Mouse (Mus musculus): Measurements from ENCODE around the gene Socs3. TPM values are rescaled to one million over a fixed set of nuclear protein-coding genes. Genes with fewer than 3 reads are reported as not detected.

Gene Socs3
- polyA plus RNA-seq, 1 experiment, result 45.7 TPM

GRCm38 (mm10) chr11:117974327-117975125 is 4.7 kb upstream of the Socs3 start:
- WGBS, result 21% methylated on average over 14 of the region's 14 CpGs
- Histone ChIP-seq H3K4me1 (replicated peaks; ENCODE audit: control insufficient read depth, insufficient read depth, low read length) (peaks cover 58% of the 10 kb centered on the region), H3K27ac (ENCODE audit: control insufficient read depth, insufficient read depth, low read length) (no peak overlapping the region), H3K4me3 (ENCODE audit: control insufficient read depth, insufficient read depth, low read length) (no peak overlapping the region), H3K27me3 (ENCODE audit: control insufficient read depth, insufficient read depth, low read length) (no peaks in the 10 kb centered on the region), H3K36me3 (ENCODE audit: control insufficient read depth, insufficient read depth, low read length) (no peaks in the 10 kb centered on the region)
- TF ChIP-seq CTCF (IDR thresholded peaks at IDR 0.05; ENCODE audit: borderline replicate concordance, control insufficient read depth, extremely low read depth, insufficient read depth, low read length, poor library complexity) (0 out of 2 replicates have a peak, but pooled peaks have one; percentile 9), POLR2A (IDR thresholded peaks at IDR 0.05; ENCODE audit: control insufficient read depth, extremely low read depth, insufficient read depth, low read length, poor library complexity) (no peak)
- no peak for DNase-seq

GRCm38 (mm10) chr11:117973569-117973968 is 3.7 kb upstream of the Socs3 start:
- H3K27me3 ChIP-seq (ENCODE audit: control insufficient read depth, insufficient read depth, low read length), result no peaks in the 10 kb centered on the region
- no peak for DNase-seq
- H3K27ac ChIP-seq (ENCODE audit: control insufficient read depth, insufficient read depth, low read length), result no peak overlapping the region
- H3K4me1 ChIP-seq (replicated peaks; ENCODE audit: control insufficient read depth, insufficient read depth, low read length), result peaks cover 61% of the 10 kb centered on the region
- H3K4me3 ChIP-seq (ENCODE audit: control insufficient read depth, insufficient read depth, low read length), result no peak overlapping the region
- no peaks in the 10 kb centered on the region for H3K36me3 ChIP-seq (ENCODE audit: control insufficient read depth, insufficient read depth, low read length)
- WGBS, result 47% methylated on average over 5 of the region's 5 CpGs
- TF ChIP-seq CTCF (IDR thresholded peaks at IDR 0.05; ENCODE audit: borderline replicate concordance, control insufficient read depth, extremely low read depth, insufficient read depth, low read length, poor library complexity) (no peak), POLR2A (IDR thresholded peaks at IDR 0.05; ENCODE audit: control insufficient read depth, extremely low read depth, insufficient read depth, low read length, poor library complexity) (no peak)

GRCm38 (mm10) chr11:117972656-117973558 is 3.1 kb upstream of the Socs3 start:
- no peaks in the 10 kb centered on the region for H3K27me3 ChIP-seq (ENCODE audit: control insufficient read depth, insufficient read depth, low read length)
- TF ChIP-seq CTCF (IDR thresholded peaks at IDR 0.05; ENCODE audit: borderline replicate concordance, control insufficient read depth, extremely low read depth, insufficient read depth, low read length, poor library complexity) (no peak), POLR2A (IDR thresholded peaks at IDR 0.05; ENCODE audit: control insufficient read depth, extremely low read depth, insufficient read depth, low read length, poor library complexity) (no peak)
- H3K27ac ChIP-seq (ENCODE audit: control insufficient read depth, insufficient read depth, low read length), result no peak overlapping the region
- no peaks in the 10 kb centered on the region for H3K36me3 ChIP-seq (ENCODE audit: control insufficient read depth, insufficient read depth, low read length)
- peaks cover 68% of the 10 kb centered on the region for H3K4me1 ChIP-seq (replicated peaks; ENCODE audit: control insufficient read depth, insufficient read depth, low read length)
- WGBS, result 70% methylated on average over 11 of the region's 11 CpGs
- no peak overlapping the region for H3K4me3 ChIP-seq (ENCODE audit: control insufficient read depth, insufficient read depth, low read length)
- no peak for DNase-seq

GRCm38 (mm10) chr11:117971646-117972242 is 1.9 kb upstream of the Socs3 start:
- Histone ChIP-seq H3K4me1 (replicated peaks; ENCODE audit: control insufficient read depth, insufficient read depth, low read length) (peaks cover 79% of the 10 kb centered on the region), H3K4me3 (ENCODE audit: control insufficient read depth, insufficient read depth, low read length) (no peak overlapping the region), H3K36me3 (ENCODE audit: control insufficient read depth, insufficient read depth, low read length) (no peaks in the 10 kb centered on the region), H3K27me3 (ENCODE audit: control insufficient read depth, insufficient read depth, low read length) (no peaks in the 10 kb centered on the region), H3K27ac (ENCODE audit: control insufficient read depth, insufficient read depth, low read length) (peak overlapping the region; percentile 29; the same call in 1 of the 2 replicates)
- WGBS, result 42% methylated on average over 2 of the region's 2 CpGs
- no peak for DNase-seq
- TF ChIP-seq CTCF (IDR thresholded peaks at IDR 0.05; ENCODE audit: borderline replicate concordance, control insufficient read depth, extremely low read depth, insufficient read depth, low read length, poor library complexity) (0 out of 2 replicates have a peak, but pooled peaks have one; percentile 18), POLR2A (IDR thresholded peaks at IDR 0.05; ENCODE audit: control insufficient read depth, extremely low read depth, insufficient read depth, low read length, poor library complexity) (no peak)

- no peak for DNase-seq
- H3K4me1 ChIP-seq (replicated peaks; ENCODE audit: control insufficient read depth, insufficient read depth, low read length), result peaks cover 81% of the 10 kb centered on the region
- no peak for TF ChIP-seq CTCF (IDR thresholded peaks at IDR 0.05; ENCODE audit: borderline replicate concordance, control insufficient read depth, extremely low read depth, insufficient read depth, low read length, poor library complexity)
- no peak for TF ChIP-seq POLR2A (IDR thresholded peaks at IDR 0.05; ENCODE audit: control insufficient read depth, extremely low read depth, insufficient read depth, low read length, poor library complexity)
- no peaks in the 10 kb centered on the region for H3K36me3 ChIP-seq (ENCODE audit: control insufficient read depth, insufficient read depth, low read length)
- 63% methylated on average over 6 of the region's 6 CpGs for WGBS
- H3K4me3 ChIP-seq (ENCODE audit: control insufficient read depth, insufficient read depth, low read length), result no peak overlapping the region
- H3K27me3 ChIP-seq (ENCODE audit: control insufficient read depth, insufficient read depth, low read length), result no peaks in the 10 kb centered on the region
- H3K27ac ChIP-seq (ENCODE audit: control insufficient read depth, insufficient read depth, low read length), result no peak overlapping the region
Observed at GRCm38 (mm10) chr11:117971100-117971499, 1.3 kb upstream of the Socs3 start.

Data from thymus, adult 2 months (tissue).